Mouse (Mus musculus) cerebellum, adult 2 months (tissue): ENCODE data around the gene Mpp3.
A peak's percentile ranks its signal among the peaks of the same experiment; 100 is the strongest.

Source experiments
- CTCF ChIP-seq: fragments of 200-500 bp; IDR thresholded peaks from 2 replicates; pipeline ENCODE4 v1.5.1; 2011; ENCODE audit warnings: low read depth, mild to moderate bottlenecking, control low read depth, low read length, moderate library complexity, borderline replicate concordance; ENCODE audit not compliant: insufficient read depth
- POLR2A ChIP-seq: fragments of 200-500 bp; IDR thresholded peaks from 2 replicates; pipeline ENCODE4 v1.6.1; 2011; ENCODE audit warnings: low read length, control low read depth, borderline replicate concordance; ENCODE audit not compliant: insufficient read depth

DNA sequence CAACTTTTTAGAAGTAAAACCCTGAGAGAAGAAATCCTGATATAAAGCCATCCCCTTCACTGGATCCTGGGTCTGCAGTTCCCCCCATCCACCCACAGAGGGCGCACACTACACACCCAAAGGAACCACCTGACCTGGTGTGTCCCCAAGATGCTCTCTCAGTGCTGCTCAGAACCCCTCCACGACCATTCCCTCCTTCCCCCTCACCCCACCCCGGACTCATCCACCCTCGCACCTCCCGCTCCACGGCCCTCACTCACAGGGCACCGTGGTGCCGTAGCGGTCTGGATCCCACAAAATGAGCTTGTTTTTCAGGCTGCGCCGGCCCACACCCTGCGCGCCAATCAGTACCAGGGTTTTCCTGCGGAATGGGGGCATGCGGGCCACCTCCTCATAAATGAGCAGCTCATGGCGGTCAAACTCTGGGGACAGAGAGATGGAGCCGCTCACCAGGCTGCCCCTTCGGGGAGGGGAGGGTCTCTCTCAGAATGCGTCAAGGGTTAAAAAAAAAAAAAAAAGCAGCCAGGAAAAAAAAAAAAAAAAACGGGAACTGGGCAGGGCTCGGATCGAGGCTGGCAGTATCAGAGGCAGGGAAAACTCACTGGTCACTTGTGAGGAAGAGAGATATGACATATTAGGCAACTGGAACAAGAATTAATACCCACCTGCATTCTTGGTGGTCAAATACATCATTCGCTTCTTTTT lies 33.1 kb upstream of the Mpp3 start:
- TF ChIP-seq POLR2A, result peak; percentile 31; the same call in 1 of the 2 replicates
- peak; percentile 97 for TF ChIP-seq CTCF
